Mouse (Mus musculus) left cerebral cortex, adult 8-10 months (tissue): ENCODE measurements around the gene Zfp641. TPM values are rescaled to one million over a fixed set of nuclear protein-coding genes. Genes with fewer than 3 reads are reported as not detected.
A peak's percentile ranks its signal among the peaks of the same experiment; 100 is the strongest.

Experiments
- DNase-seq, 2 experiments: peaks; one replicate each; pipeline ENCODE4 v3.0.0; 2022; ENCODE audit warnings: low spot score in 2 of 2
- total RNA-seq, 4 experiments: library from RNA; stranded (reverse); gene quantifications; 2 replicates each; pipeline ENCODE4 v1.2.4; 2022

The Zfp641 gene
- total RNA-seq, result 1 to 10 TPM; 7.4 to 8.3 (median 8.1) TPM

GRCm38 (mm10) chr15:98295628-98296551 lies at the start of gene Zfp641:
Zfp641 (minus strand) TSS chr15:98296161.
- peak; percentile 19 to 30 for DNase-seq

- no peak for DNase-seq
Measured at GRCm38 (mm10) chr15:98340887-98341286, 44.9 kb upstream of the Zfp641 start, which contains the start of gene Olfr284. Olfr284 (minus strand) TSS chr15:98340987.

GRCm38 (mm10) chr15:98317177-98317724 lies 21.3 kb upstream of the Zfp641 start, which contains the start of gene Olfr285:
Olfr285 (minus strand) TSS chr15:98317353.
- no peak for DNase-seq

GRCm38 (mm10) chr15:98315703-98316102 lies 19.7 kb upstream of the Zfp641 start:
- DNase-seq, result no peak

DNA sequence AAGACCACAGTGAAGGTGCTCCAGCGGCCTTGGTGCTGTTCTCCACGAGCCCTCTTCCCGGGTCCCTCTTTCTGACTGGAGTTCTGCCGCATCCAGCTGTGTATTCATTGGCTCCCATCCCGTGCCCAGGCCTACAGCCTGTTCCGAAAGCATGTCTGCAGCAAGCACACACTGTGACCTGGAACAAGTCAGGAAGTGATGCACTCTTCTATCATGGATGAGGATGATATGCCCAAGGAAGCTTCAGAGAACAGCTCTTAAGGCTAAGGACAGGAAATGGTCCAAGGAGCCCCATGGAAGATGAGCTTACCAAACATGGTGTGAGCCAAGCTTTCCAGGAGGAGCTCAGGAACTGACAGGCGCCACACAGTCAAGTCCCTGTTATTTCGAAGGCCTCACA lies 2.3 kb downstream of the Zfp641 start:
- no peak for DNase-seq

DNA sequence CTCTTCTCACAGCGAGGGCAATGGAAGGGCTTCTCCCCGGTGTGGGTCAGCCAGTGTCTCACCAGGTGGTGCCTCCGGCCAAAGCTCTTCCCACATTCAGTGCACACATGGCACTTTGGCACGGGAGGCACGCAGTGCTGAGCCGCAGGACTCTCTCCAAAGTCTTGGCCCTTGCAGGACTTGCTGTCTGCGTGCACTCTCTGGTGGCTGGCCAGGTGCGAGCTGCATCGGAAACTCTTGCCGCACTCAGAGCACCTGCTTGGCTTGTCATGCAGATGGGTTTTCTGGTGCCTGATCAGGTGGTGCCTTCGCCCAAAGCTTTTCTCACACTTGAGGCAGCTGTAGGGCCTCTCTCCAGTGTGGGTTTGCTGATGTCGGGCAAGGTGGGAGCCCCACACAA lies 7.4 kb downstream of the Zfp641 start:
- no peak for DNase-seq

DNA sequence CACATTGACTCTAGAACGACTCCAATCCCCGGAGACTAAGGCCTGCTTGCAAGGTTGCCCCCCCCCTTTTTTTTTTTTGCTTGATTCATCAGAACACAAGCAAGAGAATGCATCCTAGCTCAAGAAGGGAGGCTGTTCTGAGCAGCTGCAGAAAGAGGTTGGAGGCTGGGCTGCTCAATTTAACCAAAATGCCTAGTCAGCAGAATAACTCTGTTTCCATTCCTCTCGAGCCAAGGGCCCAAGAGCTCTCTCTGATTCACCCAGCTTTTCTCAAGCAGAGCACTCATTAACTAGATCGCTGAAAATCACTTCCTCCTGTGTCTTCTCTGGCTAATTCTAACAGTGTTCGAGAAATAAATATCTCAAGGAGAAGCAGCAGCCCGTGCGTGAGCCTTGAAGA lies 9.5 kb downstream of the Zfp641 start:
- DNase-seq, result no peak

DNA sequence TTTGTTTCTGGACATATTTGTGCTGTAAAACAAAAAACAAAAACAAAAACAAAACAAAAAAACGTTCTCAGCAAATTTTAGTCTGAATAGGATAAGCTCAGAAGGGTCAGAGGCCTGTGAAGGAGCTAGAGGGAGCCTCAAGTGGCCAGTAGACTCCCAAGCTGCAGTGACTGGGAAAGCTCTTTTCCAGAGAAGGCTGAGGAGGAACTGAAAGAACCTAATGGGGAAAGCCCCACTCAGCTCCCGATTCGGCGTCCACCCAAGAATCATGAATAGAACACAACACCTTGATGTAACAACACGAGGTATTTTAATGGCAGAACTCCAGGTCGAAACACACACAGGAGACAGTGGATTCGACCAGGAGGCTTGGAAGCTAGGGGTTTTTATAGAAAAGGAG lies 38.2 kb downstream of the Zfp641 start:
- no peak for DNase-seq

DNA sequence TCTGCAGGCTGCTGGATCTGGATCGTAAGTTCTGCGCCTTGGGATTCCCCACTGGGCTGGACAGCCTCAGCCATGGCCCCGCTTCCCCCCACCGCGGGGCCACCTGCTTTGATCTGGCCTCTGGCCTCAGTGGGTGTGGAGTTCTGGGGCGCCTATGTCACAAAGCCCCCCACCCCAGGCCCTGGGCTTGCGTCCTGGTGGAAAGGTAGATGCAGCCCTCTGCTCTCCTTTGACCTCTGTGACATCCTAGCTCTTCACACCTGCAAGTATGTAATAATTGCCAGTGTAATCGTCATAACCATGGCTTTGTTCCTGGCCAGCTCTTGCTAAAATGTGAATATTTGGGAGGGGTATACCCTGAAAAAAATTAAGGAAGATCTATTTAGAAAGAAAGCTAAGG lies 38.8 kb downstream of the Zfp641 start, which contains the start of gene H1fnt:
H1fnt (minus strand) TSS at position 101 of the 400 bp plus-strand sequence.
- DNase-seq, result no peak

DNA sequence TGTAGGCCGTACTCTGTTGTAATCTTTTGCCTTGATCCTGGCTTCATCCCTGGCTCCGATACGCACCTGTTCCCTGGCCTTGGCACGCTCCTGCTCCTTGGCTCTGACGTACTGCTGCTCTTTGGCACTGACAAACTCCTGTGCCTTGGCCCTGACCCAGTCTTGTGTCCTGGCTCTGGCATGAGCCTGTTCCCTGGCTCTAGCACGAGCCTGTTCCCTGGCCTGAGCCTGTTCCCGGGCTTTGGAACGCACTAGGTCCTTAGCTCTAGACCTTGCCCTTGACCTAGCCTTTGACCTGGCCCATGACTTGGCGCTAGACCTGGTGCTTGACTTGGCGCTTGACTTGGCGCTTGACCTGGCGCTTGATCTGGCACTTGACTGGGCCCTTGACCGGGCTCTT lies 39.7 kb downstream of the Zfp641 start:
- DNase-seq, result no peak

Other genes starting within 250 kb of the Zfp641 start
- 100 to 1,000 TPM; 407 to 459 (median 428) TPM for gene Pfkm, start 203.6 kb downstream of the Zfp641 start, total RNA-seq
- 10 to 100 TPM; 13.2 to 15.3 (median 13.9) TPM for gene Senp1, start 202.4 kb downstream of the Zfp641 start, total RNA-seq
- 10 to 100 TPM; 50.8 to 53.6 (median 51.9) TPM for gene Asb8, start 130.5 kb downstream of the Zfp641 start, total RNA-seq
- 10 to 100 TPM; 16.5 to 18.5 (median 18.2) TPM for gene Ccdc184, start 129.0 kb downstream of the Zfp641 start, total RNA-seq
- under 1 TPM in 1 of 4 experiments, not detected in 3; 0.37 TPM for gene Olfr288, start 100.6 kb downstream of the Zfp641 start, total RNA-seq
- gene Gm44579, start 75.2 kb downstream of the Zfp641 start, total RNA-seq, result under 1 TPM in 2 of 4 experiments, not detected in 2; 0.17 to 0.35 TPM
- 1 to 10 TPM; 4.2 to 4.9 (median 4.5) TPM for gene Olfr287, start 75.1 kb downstream of the Zfp641 start, total RNA-seq
- not detected for gene Olfr286, start 61.7 kb downstream of the Zfp641 start, total RNA-seq
- gene H1fnt, start 38.9 kb downstream of the Zfp641 start, total RNA-seq, result not detected
- not detected for gene Olfr285, start 21.2 kb upstream of the Zfp641 start, total RNA-seq
- not detected for gene Olfr284, start 44.8 kb upstream of the Zfp641 start, total RNA-seq
- gene Olfr283, start 84.8 kb upstream of the Zfp641 start, total RNA-seq, result not detected
- gene Olfr282, start 135.1 kb upstream of the Zfp641 start, total RNA-seq, result not detected
- not detected for gene Olfr281, start 156.4 kb upstream of the Zfp641 start, total RNA-seq
- not detected for gene OR5BS1P, start 173.7 kb upstream of the Zfp641 start, total RNA-seq
- gene Lalba, start 186.6 kb upstream of the Zfp641 start, total RNA-seq, result not detected
- not detected for gene Olfr279, start 196.2 kb upstream of the Zfp641 start, total RNA-seq
- 10 to 100 TPM; 54.0 to 61.0 (median 56.8) TPM for gene Kansl2, start 238.1 kb upstream of the Zfp641 start, total RNA-seq